Mouse (Mus musculus) hindbrain, embryonic 13.5 days (tissue): ENCODE data around the gene Ncoa7. TPM values are rescaled to one million over a fixed set of nuclear protein-coding genes. Genes with fewer than 3 reads are reported as not detected.
"Not testable (repeated sequence)": the region's sequence is repeated elsewhere in the genome, so short reads cannot be mapped to it uniquely, and the experiment has no call there.

Source experiments
- ATAC-seq: fragments of 200-750 bp; cut with Nextera tagmentation; 2 replicates; pipeline ENCODE4 v1.8.0; 2017; ENCODE audit warnings: moderate TSS enrichment; ENCODE audit not compliant: low FRiP score
- H3K27ac ChIP-seq: fragments of 300-500 bp; sonication (generic); 2 replicates; pipeline ENCODE4 v1.5.1; 2015; ENCODE audit warnings: inconsistent platforms, mild to moderate bottlenecking, moderate library complexity
- H3K27me3 ChIP-seq: fragments of 300-500 bp; sonication (generic); 2 replicates; pipeline ENCODE4 v1.6.1; 2015; ENCODE audit warnings: mild to moderate bottlenecking, inconsistent platforms
- H3K36me3 ChIP-seq: fragments of 300-500 bp; sonication (generic); 2 replicates; pipeline ENCODE4 v1.6.1; 2015; ENCODE audit warnings: mild to moderate bottlenecking, inconsistent platforms
- H3K4me1 ChIP-seq: fragments of 300-500 bp; sonication (generic); replicated peaks from 2 replicates; pipeline ENCODE4 v1.6.1; 2015; ENCODE audit warnings: inconsistent platforms
- H3K4me2 ChIP-seq: fragments of 300-500 bp; sonication (generic); 2 replicates; pipeline ENCODE4 v1.6.1; 2015; ENCODE audit warnings: inconsistent platforms, mild to moderate bottlenecking, moderate library complexity
- H3K4me3 ChIP-seq: fragments of 300-500 bp; sonication (generic); 2 replicates; pipeline ENCODE4 v1.5.1; 2015; ENCODE audit warnings: mild to moderate bottlenecking, inconsistent platforms
- H3K9ac ChIP-seq: fragments of 300-500 bp; sonication (generic); 2 replicates; pipeline ENCODE4 v1.6.1; 2015; ENCODE audit warnings: mild to moderate bottlenecking, inconsistent platforms
- H3K9me3 ChIP-seq: fragments of 300-500 bp; sonication (generic); 2 replicates; pipeline ENCODE4 v1.6.1; 2016; ENCODE audit warnings: inconsistent platforms
- WGBS: fragments of 180-500 bp; shearing (Covaris S2); methylation state at CpG from one replicate; pipeline ENCODE4 v1.1.7; 2015; 5-methylcytosine and 5-hydroxymethylcytosine counted together
- polyA plus RNA-seq: library from polyadenylated mRNA; unstranded; fragments of >200 nt; fragmentation: Nextera tagmentation; extraction: Ambion mirVana; gene quantifications from 2 replicates; pipeline ENCODE4 v1.2.1, GENCODE M21; 2015

Gene Ncoa7
- polyA plus RNA-seq, 1 experiment from 2014 or later, result 12.6 TPM

GRCm38 (mm10) chr10:30810247-30810966 is 7.3 kb upstream of the Ncoa7 start:
- peak; percentile 76 for ATAC-seq
- Histone ChIP-seq H3K27me3 (no peaks in the 10 kb centered on the region), H3K27ac (peak overlapping the region; percentile 60; the same call in 1 of the 2 replicates), H3K36me3 (no peaks in the 10 kb centered on the region), H3K4me3 (peak overlapping the region; percentile 45), H3K9ac (peak overlapping the region; percentile 63), H3K9me3 (no peaks in the 10 kb centered on the region), H3K4me2 (peak overlapping the region; percentile 47), H3K4me1 (no peaks in the 10 kb centered on the region; the same call in 1 of the 2 replicates)
- WGBS, result 37% methylated on average over 9 of the region's 9 CpGs

GRCm38 (mm10) chr10:30803587-30804253 is 594 bp upstream of the Ncoa7 start:
- Histone ChIP-seq H3K27ac (peak overlapping the region; percentile 97), H3K4me3 (peak overlapping the region; percentile 84), H3K36me3 (no peaks in the 10 kb centered on the region), H3K4me2 (peak overlapping the region; percentile 64), H3K9ac (peak overlapping the region; percentile 91), H3K27me3 (0 out of 2 replicates have a peak, but pooled peaks cover 2% of the 10 kb centered on the region), H3K9me3 (no peaks in the 10 kb centered on the region), H3K4me1 (peaks cover 10% of the 10 kb centered on the region)
- WGBS, result 38% methylated on average over 7 of the region's 7 CpGs
- no peak; the same call in 1 of the 2 replicates for ATAC-seq

- H3K9me3 ChIP-seq, result no peaks in the 10 kb centered on the region
- 0 out of 2 replicates have a peak, but pooled peaks have one; percentile 2 for ATAC-seq
- peak overlapping the region; percentile 97 for H3K27ac ChIP-seq
- peak overlapping the region; percentile 64 for H3K4me2 ChIP-seq
- H3K4me1 ChIP-seq, result peaks cover 10% of the 10 kb centered on the region
- WGBS, result 7% methylated on average over 8 of the region's 8 CpGs
- H3K36me3 ChIP-seq, result no peaks in the 10 kb centered on the region
- H3K9ac ChIP-seq, result peak overlapping the region; percentile 91
- H3K27me3 ChIP-seq, result 0 out of 2 replicates have a peak, but pooled peaks cover 2% of the 10 kb centered on the region
- peak overlapping the region; percentile 84 for H3K4me3 ChIP-seq
These were observed 1.1 kb downstream of the Ncoa7 start for GRCm38 (mm10) chr10:30802033-30802432.

- Histone ChIP-seq H3K4me1 (peaks cover 10% of the 10 kb centered on the region), H3K4me2 (no peak overlapping the region), H3K27ac (no peak overlapping the region), H3K36me3 (peaks cover 8% of the 10 kb centered on the region; the same call in 1 of the 2 replicates), H3K27me3 (0 out of 2 replicates have a peak, but pooled peaks cover 2% of the 10 kb centered on the region), H3K9me3 (0 out of 2 replicates have a peak, but pooled peaks cover 6% of the 10 kb centered on the region), H3K9ac (no peak overlapping the region), H3K4me3 (no peak overlapping the region)
- ATAC-seq, result no peak
- WGBS, result 93% methylated on average over 2 of the region's 2 CpGs
These were observed 3.2 kb downstream of the Ncoa7 start for GRCm38 (mm10) chr10:30799713-30800450.

GRCm38 (mm10) chr10:30796469-30797261 is 6.5 kb downstream of the Ncoa7 start:
- H3K36me3 ChIP-seq, result peaks cover 17% of the 10 kb centered on the region
- no peak overlapping the region for H3K27ac ChIP-seq
- WGBS, result 86% methylated on average over 5 of the region's 5 CpGs
- no peaks in the 10 kb centered on the region for H3K27me3 ChIP-seq
- no peak overlapping the region for H3K4me2 ChIP-seq
- H3K9ac ChIP-seq, result no peak overlapping the region
- no peak overlapping the region for H3K4me3 ChIP-seq
- ATAC-seq, result no peak
- H3K9me3 ChIP-seq, result peaks cover 18% of the 10 kb centered on the region
- H3K4me1 ChIP-seq, result no peaks in the 10 kb centered on the region

- Histone ChIP-seq H3K9ac (no peak overlapping the region), H3K27ac (no peak overlapping the region), H3K4me3 (no peak overlapping the region), H3K9me3 (peaks cover 14% of the 10 kb centered on the region), H3K36me3 (peaks cover 13% of the 10 kb centered on the region), H3K4me1 (no peaks in the 10 kb centered on the region), H3K4me2 (no peak overlapping the region), H3K27me3 (no peaks in the 10 kb centered on the region)
- ATAC-seq, result no peak
- 94% methylated on average over 3 of the region's 3 CpGs for WGBS
These were observed 12.1 kb downstream of the Ncoa7 start for GRCm38 (mm10) chr10:30791016-30791415.

- H3K27me3 ChIP-seq, result no peaks in the 10 kb centered on the region
- peaks cover 12% of the 10 kb centered on the region for H3K9me3 ChIP-seq
- H3K27ac ChIP-seq, result no peak overlapping the region
- 95% methylated on average over 5 of the region's 5 CpGs for WGBS
- H3K36me3 ChIP-seq, result peaks cover 6% of the 10 kb centered on the region
- no peak overlapping the region for H3K9ac ChIP-seq
- ATAC-seq, result no peak
- no peaks in the 10 kb centered on the region for H3K4me1 ChIP-seq
- H3K4me3 ChIP-seq, result no peak overlapping the region
- H3K4me2 ChIP-seq, result no peak overlapping the region
These were observed 13.6 kb downstream of the Ncoa7 start for GRCm38 (mm10) chr10:30789521-30789920.

GRCm38 (mm10) chr10:30788340-30788721 is 14.8 kb downstream of the Ncoa7 start:
- no peaks in the 10 kb centered on the region for H3K4me1 ChIP-seq
- H3K9ac ChIP-seq, result no peak overlapping the region
- H3K27ac ChIP-seq, result no peak overlapping the region
- peaks cover 4% of the 10 kb centered on the region; the same call in 1 of the 2 replicates for H3K9me3 ChIP-seq
- H3K4me3 ChIP-seq, result no peak overlapping the region
- 94% methylated on average over 1 of the region's 1 CpGs for WGBS
- no peak overlapping the region for H3K4me2 ChIP-seq
- no peak for ATAC-seq
- no peaks in the 10 kb centered on the region for H3K27me3 ChIP-seq
- H3K36me3 ChIP-seq, result no peaks in the 10 kb centered on the region

- H3K4me2 ChIP-seq, result no peak overlapping the region
- WGBS, result 96% methylated on average over 3 of the region's 3 CpGs
These were observed 15.3 kb downstream of the Ncoa7 start for GRCm38 (mm10) chr10:30787684-30788339.

GRCm38 (mm10) chr10:30786103-30786754 is 16.9 kb downstream of the Ncoa7 start:
- no peak overlapping the region for H3K4me2 ChIP-seq
- no peak overlapping the region for H3K4me3 ChIP-seq
- no peak overlapping the region for H3K27ac ChIP-seq
- no peak for ATAC-seq
- no peak overlapping the region for H3K9ac ChIP-seq
- H3K36me3 ChIP-seq, result no peaks in the 10 kb centered on the region
- 90% methylated on average over 5 of the region's 5 CpGs for WGBS
- H3K4me1 ChIP-seq, result no peaks in the 10 kb centered on the region
- H3K9me3 ChIP-seq, result no peaks in the 10 kb centered on the region
- H3K27me3 ChIP-seq, result no peaks in the 10 kb centered on the region

More at GRCm38 (mm10) chr10:30787684-30788339, 15.3 kb downstream of the Ncoa7 start:
- Histone ChIP-seq H3K36me3 (no peaks in the 10 kb centered on the region), H3K27me3 (no peaks in the 10 kb centered on the region), H3K4me1 (no peaks in the 10 kb centered on the region), H3K9me3 (peaks cover 3% of the 10 kb centered on the region; the same call in 1 of the 2 replicates), H3K27ac (no peak overlapping the region), H3K9ac (no peak overlapping the region), H3K4me3 (no peak overlapping the region)
- ATAC-seq, result no peak

GRCm38 (mm10) chr10:30780921-30781320 is 22.2 kb downstream of the Ncoa7 start:
- 95% methylated on average over 9 of the region's 9 CpGs for WGBS

More at GRCm38 (mm10) chr10:30780921-30781320, 22.2 kb downstream of the Ncoa7 start:
- H3K9ac ChIP-seq, H3K9me3 ChIP-seq, H3K27me3 ChIP-seq, H3K4me3 ChIP-seq, H3K4me1 ChIP-seq, ATAC-seq, H3K27ac ChIP-seq, H3K4me2 ChIP-seq, H3K36me3 ChIP-seq: not testable (repeated sequence)
